8 mouse cellular contexts compared by ENCODE assay signal in genomic region chr9:44655098-44656066, GRCm38 (mm10). TPM values are rescaled to one million over a fixed set of nuclear protein-coding genes. Genes with fewer than 3 reads are reported as not detected.
DNase-seq lines count a peak whose midpoint lies in the region; ATAC-seq and TF ChIP-seq lines count a peak whose summit lies in the region.

No protein-coding gene starts in this region.

- peak; percentile 86 for TF ChIP-seq CTCF in layer of hippocampus, adult 2 months (conservative IDR thresholded peaks at IDR 0.05)
- TF ChIP-seq CTCF in lung, postnatal 0 days (IDR thresholded peaks at IDR 0.05), result peak; percentile 85

- ATAC-seq in forebrain, embryonic 14.5 days, result peak; percentile 46; the same call in 1 of the 2 replicates
- ATAC-seq in hematopoietic stem cell, adult 5-6 weeks (replicated peaks in 1 of 2; ENCODE audit: insufficient read depth in 1 of 2, low FRiP score in 2 of 2, low TSS enrichment in 1 of 2, low read depth in 1 of 2, poor library complexity in 2 of 2, severe bottlenecking in 2 of 2), result peak; percentile 71 to 89
- peak; percentile 74 for ATAC-seq in lung, postnatal 0 days

- peak overlapping the region; percentile 43 for H3K4me2 ChIP-seq in forebrain, embryonic 14.5 days (ENCODE audit: low read length)
- peak overlapping the region; percentile 56 for H3K4me2 ChIP-seq in lung, postnatal 0 days (replicated peaks; ENCODE audit: low read depth, low read length)

- H3K27me3 ChIP-seq in forebrain, embryonic 14.5 days (replicated peaks; ENCODE audit: control insufficient read depth, insufficient read depth, low read length), result no peaks in the 10 kb centered on the region
- no peaks in the 10 kb centered on the region for H3K27me3 ChIP-seq in lung, postnatal 0 days (replicated peaks; ENCODE audit: insufficient read depth, low read length)

- no peak overlapping the region for H3K9ac ChIP-seq in forebrain, embryonic 14.5 days (ENCODE audit: low read length)
- H3K9ac ChIP-seq in lung, postnatal 0 days (replicated peaks; ENCODE audit: low read depth), result 0 out of 2 replicates have a peak overlapping the region, but pooled peaks have one; percentile 23

- 0 out of 2 replicates have a peak overlapping the region, but pooled peaks have one; percentile 8 for H3K4me3 ChIP-seq in forebrain, embryonic 14.5 days (ENCODE audit: low read depth, low read length)
- H3K4me3 ChIP-seq in layer of hippocampus, adult 2 months, result peak overlapping the region; percentile 50
- peak overlapping the region; percentile 21 for H3K4me3 ChIP-seq in lung, postnatal 0 days (ENCODE audit: low read depth, low read length)

- 28% methylated on average over 26 of the region's 26 CpGs for WGBS in forebrain, embryonic 14.5 days
- WGBS in lung, postnatal 0 days, result 17% methylated on average over 26 of the region's 26 CpGs

- H3K36me3 ChIP-seq in forebrain, embryonic 14.5 days (ENCODE audit: control insufficient read depth, insufficient read depth, low read length), result no peaks in the 10 kb centered on the region
- no peaks in the 10 kb centered on the region for H3K36me3 ChIP-seq in lung, postnatal 0 days (ENCODE audit: insufficient read depth, low read length)

- no peaks in the 10 kb centered on the region for H3K9me3 ChIP-seq in forebrain, embryonic 14.5 days (replicated peaks; ENCODE audit: control insufficient read depth, low read length)
- no peaks in the 10 kb centered on the region for H3K9me3 ChIP-seq in lung, postnatal 0 days (ENCODE audit: low read length)

- no peak for TF ChIP-seq EP300 in lung, postnatal 0 days (IDR thresholded peaks at IDR 0.05)

- DNase-seq in adrenal gland, adult 18-20 months (ENCODE audit: low spot score in 2 of 2), result peak; percentile 42 to 48
- no peak for DNase-seq in adrenal gland, adult 8-10 months
- DNase-seq in cerebellum, adult 11-12 months, result peak; percentile 54
- DNase-seq in forebrain, embryonic 14.5 days (ENCODE audit: low spot score), result peak; percentile 92
- peak; percentile 38 to 66 for DNase-seq in layer of hippocampus, adult 2 months (ENCODE audit: low spot score in 2 of 2)
- DNase-seq in lung, postnatal 0 days (ENCODE audit: low spot score), result peak; percentile 92
- DNase-seq in retina, postnatal 1 day, result peak; percentile 84

- no peak overlapping the region for H3K27ac ChIP-seq in forebrain, embryonic 14.5 days (ENCODE audit: low read depth, low read length)
- H3K27ac ChIP-seq in layer of hippocampus, adult 2 months, result no peak overlapping the region
- 0 out of 2 replicates have a peak overlapping the region, but pooled peaks have one; percentile 9 for H3K27ac ChIP-seq in lung, postnatal 0 days (ENCODE audit: low read length)

- 0 out of 2 replicates have a peak, but pooled peaks cover 3% of the 10 kb centered on the region for H3K4me1 ChIP-seq in forebrain, embryonic 14.5 days (ENCODE audit: control insufficient read depth, insufficient read depth, low read length)
- peaks cover 3% of the 10 kb centered on the region; the same call in 1 of the 2 replicates for H3K4me1 ChIP-seq in lung, postnatal 0 days (ENCODE audit: insufficient read depth, low read depth, low read length)

RNA-seq across cellular contexts. Expression of gene Treh, which starts 17.7 kb away (rescaled TPM):
- not detected for total RNA-seq in adrenal gland, adult 18-20 months (2021)
- total RNA-seq in adrenal gland, adult 8-10 months (2022), result not detected
- not detected in 2 replicates for polyA plus RNA-seq in forebrain, embryonic 14.5 days (2014; fragmentation: Nextera tagmentation; extraction: Ambion mirVana)
- not detected in 2 replicates for total RNA-seq in hematopoietic stem cell, adult 5-6 weeks (2017)
- total RNA-seq in layer of hippocampus, adult 2 months (2021), result under 1 TPM in 1 of 2 experiments, not detected in 1; 0.18 TPM
- polyA plus RNA-seq in lung, postnatal 0 days (2015; fragmentation: Nextera tagmentation; extraction: Ambion mirVana), result not detected in 2 replicates

RNA-seq across cellular contexts. Expression of gene Ddx6, which starts 50.7 kb away (rescaled TPM):
- 100 to 1,000 TPM; 113 to 140 TPM for total RNA-seq in adrenal gland, adult 18-20 months (2021)
- total RNA-seq in adrenal gland, adult 8-10 months (2022), result 100 to 1,000 TPM; 142 to 160 (median 152) TPM
- 21.1 and 29.6 TPM in 2 replicates for polyA plus RNA-seq in forebrain, embryonic 14.5 days (2014; fragmentation: Nextera tagmentation; extraction: Ambion mirVana)
- total RNA-seq in hematopoietic stem cell, adult 5-6 weeks (2017), result 131 and 147 TPM in 2 replicates
- 100 to 1,000 TPM; 132 to 135 TPM for total RNA-seq in layer of hippocampus, adult 2 months (2021)
- polyA plus RNA-seq in lung, postnatal 0 days (2015; fragmentation: Nextera tagmentation; extraction: Ambion mirVana), result 13.9 and 18.3 TPM in 2 replicates
